Mouse (Mus musculus): ENCODE measurements at regions not wholly inside any gene's neighbourhood (a gene's known extent, or its start where the extent isn't known, plus 50 kb on each side); places are given as distances from the start of the nearest gene placed in this dataset.

- DNase-seq (ENCODE audit: low spot score in 2 of 2) = peak in 1 of 2 experiments; percentile 36
- intact Hi-C loops (cut with DNase I) = no loop called here
Observed at GRCm38 (mm10) chr5:113408588-113408987, 51.5 kb downstream of the Aym1 start.

GRCm38 (mm10) chr5:113410963-113411362 is 53.9 kb downstream of the Aym1 start:
- DNase-seq (ENCODE audit: low spot score in 2 of 2) = peak; percentile 30 to 44

GRCm38 (mm10) chr5:113414639-113415038 is 57.5 kb downstream of the Aym1 start:
- intact Hi-C loops (cut with DNase I) = loop anchor here (5.0 kb wide), 1 partner anchor 43 kb away; no protein-coding TSS in a partner anchor
- DNase-seq (ENCODE audit: low spot score in 2 of 2) = peak; percentile 54 to 60

More at GRCm38 (mm10) chr5:113410963-113411362, 53.9 kb downstream of the Aym1 start:
- intact Hi-C loops (cut with DNase I) = loop anchor here (5.0 kb wide), 1 partner anchor 46 kb away; no protein-coding TSS in a partner anchor

GRCm38 (mm10) chr5:113418335-113419013 is 61.4 kb downstream of the Aym1 start:
- intact Hi-C loops (cut with DNase I) = no loop called here
- DNase-seq (ENCODE audit: low spot score in 2 of 2) = no peak

GRCm38 (mm10) chr5:113420619-113421018 is 63.5 kb downstream of the Aym1 start:
- DNase-seq (ENCODE audit: low spot score in 2 of 2) = no peak
- intact Hi-C loops (cut with DNase I) = no loop called here

- intact Hi-C loops (cut with DNase I) = no loop called here
Observed at GRCm38 (mm10) chr5:113421993-113422725, 65.1 kb downstream of the Aym1 start.

GRCm38 (mm10) chr5:113422726-113423110 is 65.6 kb downstream of the Aym1 start:
- no peak for DNase-seq (ENCODE audit: low spot score in 2 of 2)
- intact Hi-C loops (cut with DNase I) = no loop called here

More at GRCm38 (mm10) chr5:113421993-113422725, 65.1 kb downstream of the Aym1 start:
- DNase-seq (ENCODE audit: low spot score in 2 of 2) = no peak

GRCm38 (mm10) chr5:113427779-113428178 is 62.4 kb upstream of the Wscd2 start:
- DNase-seq (ENCODE audit: low spot score in 2 of 2) = no peak
- intact Hi-C loops (cut with DNase I) = no loop called here

- intact Hi-C loops (cut with DNase I) = no loop called here
- DNase-seq (ENCODE audit: low spot score in 2 of 2) = no peak
Observed at GRCm38 (mm10) chr5:113431334-113431733, 58.8 kb upstream of the Wscd2 start.

- no peak for DNase-seq (ENCODE audit: low spot score in 2 of 2)
- intact Hi-C loops (cut with DNase I) = no loop called here
Observed at GRCm38 (mm10) chr5:113436987-113437386, 53.1 kb upstream of the Wscd2 start.
